In the genomic region with DNA sequence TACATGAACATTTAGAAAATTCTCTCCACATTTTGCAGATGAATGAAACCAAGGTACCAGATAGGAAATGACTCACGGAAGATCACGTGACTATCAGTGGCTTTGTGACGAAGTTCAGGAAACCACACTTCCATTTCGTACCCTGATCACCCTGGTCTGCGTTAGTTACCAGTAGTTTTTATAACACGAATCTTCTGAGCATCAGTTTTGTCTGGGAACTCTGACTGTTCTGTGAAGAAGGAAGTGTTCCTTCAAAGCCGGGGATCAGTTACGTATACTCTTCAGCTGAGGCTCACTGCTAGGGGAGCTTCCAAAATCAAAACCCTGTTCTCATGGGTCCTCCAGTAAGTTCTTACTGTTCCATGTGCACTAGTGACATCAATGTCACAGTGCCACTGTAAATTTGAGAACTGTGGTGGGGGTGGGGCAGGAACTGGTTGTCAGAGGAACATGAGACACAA, we compare ENCODE assay signal across 16 mouse cellular contexts. TPM values are rescaled to one million over a fixed set of nuclear protein-coding genes. Genes with fewer than 3 reads are reported as not detected.
DNase-seq lines count a peak whose midpoint lies in the region; ATAC-seq and TF ChIP-seq lines count a peak whose summit lies in the region.
"Had no signal": no experiment of that assay in that cellular context is flagged by ENCODE, and none has a peak within 500 bp of the region (broad histone marks: within the 10 kb centered on the region; RNA-seq: fewer than 3 reads in every experiment).

No protein-coding gene starts in this region.

- peak; percentile 76 for ATAC-seq in megakaryocyte progenitor cell, adult 5-6 weeks (replicated peaks; ENCODE audit: poor library complexity)

- DNase-seq in thymus, adult 2 months, result peak; percentile 36
- DNase-seq in thymus, postnatal 10 days (ENCODE audit: low spot score in 2 of 2), result no peak
- peak; percentile 49 for DNase-seq in thymus, postnatal 4 days
- DNase-seq in layer of hippocampus, adult 9-10 months (ENCODE audit: low spot score), result no peak
- DNase-seq in ovary, adult 18-20 months (ENCODE audit: low spot score), result no peak
- DNase-seq in testis, postnatal 14 days (ENCODE audit: low spot score), result no peak
- DNase-seq: adrenal gland, postnatal 36 days; cerebellum, postnatal 10 days; kidney, adult 8-10 months; right cerebral cortex, postnatal 14 days had no signal

- peaks cover 24% of the 10 kb centered on the region for H3K4me1 ChIP-seq in thymus, adult 2 months (replicated peaks; ENCODE audit: control insufficient read depth, insufficient read depth, low read length)
- peaks cover 32% of the 10 kb centered on the region for H3K4me1 ChIP-seq in bone marrow macrophage, adult 2 months (ENCODE audit: control insufficient read depth, insufficient read depth, low read length)
- H3K4me1 ChIP-seq: midbrain, embryonic 10.5 days; neural tube, embryonic 13.5 days had no signal

- 5% methylated on average over 8 of the region's 8 CpGs for WGBS in thymus, adult 2 months

- no peak for TF ChIP-seq POLR2A in thymus, adult 2 months (IDR thresholded peaks at IDR 0.05; ENCODE audit: control insufficient read depth, extremely low read depth, insufficient read depth, low read length, poor library complexity)
- TF ChIP-seq POLR2A in bone marrow macrophage, adult 2 months (IDR thresholded peaks at IDR 0.05; ENCODE audit: borderline replicate concordance, low read depth, low read length), result no peak

- TF ChIP-seq CTCF in thymus, adult 2 months (IDR thresholded peaks at IDR 0.05; ENCODE audit: borderline replicate concordance, control insufficient read depth, extremely low read depth, insufficient read depth, low read length, poor library complexity), result no peak
- no peak for TF ChIP-seq CTCF in bone marrow macrophage, adult 2 months (IDR thresholded peaks at IDR 0.05; ENCODE audit: low read depth, low read length)

- no peaks in the 10 kb centered on the region for H3K27me3 ChIP-seq in thymus, adult 2 months (ENCODE audit: control insufficient read depth, insufficient read depth, low read length)
- H3K27me3 ChIP-seq: embryonic facial prominence, embryonic 15.5 days; neural tube, embryonic 13.5 days had no signal

- H3K27ac ChIP-seq in thymus, adult 2 months (ENCODE audit: control insufficient read depth, insufficient read depth, low read length), result peak overlapping the region; percentile 61; the same call in 1 of the 2 replicates
- H3K27ac ChIP-seq in bone marrow macrophage, adult 2 months (ENCODE audit: insufficient read depth, low read depth, low read length), result peak overlapping the region; percentile 51
- H3K27ac ChIP-seq: embryonic facial prominence, embryonic 15.5 days; midbrain, embryonic 10.5 days; neural tube, embryonic 13.5 days had no signal

- H3K36me3 ChIP-seq in thymus, adult 2 months (ENCODE audit: control insufficient read depth, insufficient read depth, low read length), result no peaks in the 10 kb centered on the region
- H3K36me3 ChIP-seq: embryonic facial prominence, embryonic 15.5 days; midbrain, embryonic 10.5 days; neural tube, embryonic 13.5 days had no signal

- H3K4me3 ChIP-seq in thymus, adult 2 months (ENCODE audit: control insufficient read depth, insufficient read depth, low read length), result no peak overlapping the region
- H3K4me3 ChIP-seq in bone marrow macrophage, adult 2 months (ENCODE audit: insufficient read depth, low read length), result peak overlapping the region; percentile 15; the same call in 1 of the 2 replicates
- H3K4me3 ChIP-seq: embryonic facial prominence, embryonic 15.5 days; midbrain, embryonic 10.5 days; neural tube, embryonic 13.5 days had no signal

RNA-seq across cellular contexts. Expression of gene Ninj2, which starts 10.2 kb away (rescaled TPM):
- 0.26 and 0.33 TPM in 2 replicates for polyA plus RNA-seq in thymus, adult 2 months (2012; rRNA removed)
- not detected in 2 replicates for polyA plus RNA-seq in bone marrow macrophage, adult 2 months (2012; ENCODE audit: insufficient read depth, insufficient read length, missing spikeins)
- total RNA-seq in megakaryocyte progenitor cell, adult 5-6 weeks (2015), result not detected in 2 replicates
- not detected in 2 replicates for total RNA-seq in megakaryocyte progenitor cell, adult 5-6 weeks (2017)
- total RNA-seq: adrenal gland, postnatal 36 days; heart, postnatal 25 days had no signal
- polyA plus RNA-seq: embryonic facial prominence, embryonic 15.5 days; midbrain, embryonic 10.5 days; neural tube, embryonic 13.5 days had no signal

RNA-seq across cellular contexts. Expression of gene Wnk1, which starts 44.5 kb away (rescaled TPM):
- polyA plus RNA-seq in thymus, adult 2 months (2012; rRNA removed), result 180 and 194 TPM in 2 replicates
- polyA plus RNA-seq in bone marrow macrophage, adult 2 months (2012; ENCODE audit: insufficient read depth, insufficient read length, missing spikeins), result 336 and 345 TPM in 2 replicates
- total RNA-seq in megakaryocyte progenitor cell, adult 5-6 weeks (2015), result 225 and 297 TPM in 2 replicates
- total RNA-seq in megakaryocyte progenitor cell, adult 5-6 weeks (2017), result 157 and 179 TPM in 2 replicates

Comparison
In these comparisons a context has a peak if more than half of its experiments do, and no peak if none do; other contexts are left out.
1. DNase-seq: peak in thymus, adult 2 months (single experiment) and thymus, postnatal 4 days (single experiment); none in thymus, postnatal 10 days (0 of 2), layer of hippocampus, adult 9-10 months (single experiment), ovary, adult 18-20 months (single experiment) and testis, postnatal 14 days (single experiment).